Mouse (Mus musculus) kidney, postnatal 36 days (tissue): ENCODE measurements around the gene Brpf3.

Experiments
- DNase-seq, 2 experiments: peaks; one replicate each; pipeline ENCODE4 v3.0.0; 2021 to 2022; ENCODE audit warnings: mixed read lengths in 2 of 2

Brpf3 gene

DNA sequence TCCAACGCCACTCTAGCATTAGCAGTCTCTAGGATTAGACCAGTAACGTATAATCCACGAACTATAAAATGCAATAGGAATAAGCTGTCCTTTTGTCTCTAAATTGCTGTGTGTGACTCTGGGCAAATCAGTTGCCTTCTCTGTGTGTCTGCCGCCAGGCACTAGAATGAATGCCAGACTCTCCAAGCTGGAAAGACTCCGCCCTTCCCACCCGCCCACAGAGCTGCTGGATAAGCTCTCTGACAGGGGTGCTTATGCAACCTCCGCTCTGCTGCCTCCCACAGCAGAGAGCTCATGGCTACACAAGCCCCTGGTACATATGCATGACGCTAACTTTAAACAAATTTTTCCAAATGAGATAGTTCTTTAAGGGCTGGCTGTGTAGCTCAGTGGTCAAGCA lies 74.4 kb downstream of the Brpf3 start:
- DNase-seq: peak; percentile 62 to 65

DNA sequence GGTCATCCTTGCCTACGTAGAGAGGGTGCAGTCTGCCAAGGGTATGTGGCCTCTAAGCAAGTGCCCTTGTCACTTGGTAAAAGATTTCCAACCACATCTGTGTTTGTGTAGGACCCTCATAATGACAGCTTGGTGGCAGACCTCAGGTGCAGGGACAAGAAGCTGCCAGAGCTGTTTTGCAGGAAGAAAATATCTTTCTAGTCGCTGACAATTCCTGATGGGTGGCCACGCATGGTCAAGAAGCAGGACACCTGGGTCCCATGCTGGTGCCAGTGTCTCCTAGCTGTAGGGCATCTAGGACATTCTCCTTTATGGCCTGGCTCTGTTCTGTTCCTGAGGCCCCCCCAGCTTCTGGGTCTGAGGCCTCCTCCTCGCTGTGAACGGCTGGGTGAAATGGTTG lies 75.4 kb downstream of the Brpf3 start:
- no peak for DNase-seq

DNA sequence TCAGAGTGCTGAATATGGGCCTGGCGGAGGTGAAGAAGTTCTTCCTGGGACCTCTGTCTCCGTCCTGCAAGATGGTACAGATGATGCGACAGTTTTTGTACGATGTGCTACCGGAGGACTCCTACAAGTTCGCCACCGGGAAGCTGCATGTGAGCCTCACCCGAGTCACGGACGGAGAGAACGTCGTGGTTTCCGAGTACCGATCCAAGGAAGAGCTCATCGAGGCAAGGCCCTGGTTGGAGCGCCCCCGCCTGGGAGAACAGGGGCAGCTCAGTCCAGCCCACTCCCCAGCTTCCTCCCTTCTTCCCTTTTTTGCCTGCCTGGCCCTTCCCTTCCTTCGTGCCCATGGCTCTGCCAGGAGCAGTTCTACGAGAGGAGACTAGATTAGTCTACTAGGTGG lies 75.9 kb downstream of the Brpf3 start:
- peak in 1 of 2 experiments; percentile 22 for DNase-seq

DNA sequence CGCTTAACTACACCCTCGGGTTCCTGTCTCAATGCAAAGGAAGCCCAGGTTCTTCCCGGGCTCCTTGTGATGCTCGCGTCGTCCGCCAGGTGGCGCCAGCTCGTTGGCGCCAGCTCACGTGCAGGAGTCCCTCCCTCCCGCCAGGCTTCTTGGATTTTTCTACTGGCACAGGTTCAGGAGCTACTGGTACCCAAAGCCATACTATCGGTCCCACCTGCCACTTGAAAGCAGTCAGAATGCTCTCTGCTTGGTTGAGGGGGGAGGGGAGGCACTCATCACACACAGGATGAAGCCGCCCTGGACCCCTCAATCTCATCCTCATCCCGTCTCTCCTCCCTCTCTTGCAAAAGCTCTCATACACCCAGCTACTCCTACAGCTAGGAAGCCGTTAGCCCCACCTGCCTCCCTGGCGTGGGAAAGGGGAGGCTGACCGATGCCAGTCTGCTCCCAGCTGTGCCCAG lies 79.1 kb downstream of the Brpf3 start:
- peak; percentile 70 to 86 for DNase-seq

DNA sequence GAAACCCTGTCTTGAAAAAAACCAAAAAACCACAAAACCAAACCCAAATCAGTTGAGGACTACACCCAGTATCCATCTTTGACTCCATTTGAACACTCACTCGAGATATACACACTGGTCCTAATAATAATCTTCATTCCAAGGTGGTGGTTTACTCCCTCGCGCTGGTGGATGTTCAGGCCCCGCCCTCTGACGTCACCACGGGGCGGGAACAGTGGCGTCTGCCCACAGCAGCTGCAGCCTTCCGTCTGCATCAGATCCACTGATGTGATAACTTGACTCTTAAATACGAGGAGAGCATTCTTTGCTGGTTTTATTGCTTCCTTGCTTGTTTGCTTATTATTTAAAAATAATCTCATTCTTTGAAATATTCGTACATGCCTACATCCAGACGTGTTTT lies 81.4 kb downstream of the Brpf3 start:
- DNase-seq: peak; percentile 52 to 89

DNA sequence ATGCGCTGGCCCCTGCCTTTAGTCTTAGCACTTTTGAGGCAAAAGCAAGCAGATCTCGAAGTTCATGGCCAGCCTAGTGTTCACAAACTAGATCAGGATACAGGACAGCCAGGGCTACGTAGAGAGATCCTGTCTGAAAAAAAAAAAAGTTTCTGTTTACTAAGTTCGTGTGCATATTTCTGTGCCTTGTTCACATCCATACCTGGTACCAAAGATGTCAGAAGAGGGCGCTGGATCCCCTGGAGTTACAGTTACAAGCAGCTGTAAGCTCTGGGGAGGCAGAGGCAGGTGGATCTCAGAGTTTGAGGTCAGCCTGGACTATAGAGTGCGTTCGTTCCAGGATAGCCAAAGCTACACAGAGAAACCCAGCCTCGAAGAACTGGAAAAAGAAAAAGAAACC lies 81.9 kb downstream of the Brpf3 start:
- peak in 1 of 2 experiments; percentile 43 for DNase-seq

DNA sequence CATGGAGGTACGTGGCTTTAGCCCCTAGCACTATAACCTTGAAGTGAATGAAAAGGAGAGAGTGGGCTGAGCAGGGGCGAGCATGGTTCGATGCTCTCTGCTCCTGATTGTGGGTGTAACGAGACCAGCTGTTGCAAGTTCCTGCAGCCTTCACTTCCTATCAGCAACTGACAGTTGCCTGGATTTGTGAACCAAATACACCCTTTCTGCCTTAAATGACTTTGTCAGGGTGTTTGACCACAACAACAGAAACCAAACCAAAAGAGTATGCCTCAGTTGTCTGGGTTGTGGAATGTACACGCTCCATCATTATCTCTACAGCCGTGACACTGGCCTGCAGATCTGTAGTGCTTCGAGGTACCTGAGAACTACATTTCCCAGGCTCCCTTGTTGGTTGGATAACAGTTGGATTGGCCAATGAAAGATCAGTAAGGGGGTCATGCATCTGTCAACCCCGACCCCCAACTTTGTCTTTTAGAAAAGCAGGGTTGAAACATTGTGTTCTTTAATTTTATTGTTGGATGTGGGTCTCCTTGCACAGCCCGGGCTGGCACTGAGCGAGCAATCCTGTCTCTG lies 83.1 kb downstream of the Brpf3 start:
- peak in 1 of 2 experiments; percentile 14 for DNase-seq

DNA sequence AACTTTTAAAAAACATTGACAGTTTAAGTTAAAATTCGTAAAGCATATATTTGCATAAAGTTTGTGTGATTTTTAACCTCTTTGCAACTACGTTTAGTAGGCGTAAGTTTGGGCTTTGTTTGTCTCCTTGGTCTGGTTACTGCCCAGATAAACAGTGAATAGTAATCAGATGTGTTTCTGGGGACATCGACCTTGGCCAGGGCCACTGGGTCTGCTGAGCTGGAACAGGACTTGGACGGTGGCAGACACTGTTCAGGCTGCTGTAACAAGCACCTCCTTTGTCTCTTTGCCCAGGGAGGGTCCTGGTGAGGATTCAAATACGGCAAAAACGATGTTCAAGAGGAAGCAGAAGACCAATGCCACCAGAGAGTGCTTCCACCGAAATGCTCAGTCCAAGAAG lies 84.3 kb downstream of the Brpf3 start:
- peak in 1 of 2 experiments; percentile 15 for DNase-seq

DNA sequence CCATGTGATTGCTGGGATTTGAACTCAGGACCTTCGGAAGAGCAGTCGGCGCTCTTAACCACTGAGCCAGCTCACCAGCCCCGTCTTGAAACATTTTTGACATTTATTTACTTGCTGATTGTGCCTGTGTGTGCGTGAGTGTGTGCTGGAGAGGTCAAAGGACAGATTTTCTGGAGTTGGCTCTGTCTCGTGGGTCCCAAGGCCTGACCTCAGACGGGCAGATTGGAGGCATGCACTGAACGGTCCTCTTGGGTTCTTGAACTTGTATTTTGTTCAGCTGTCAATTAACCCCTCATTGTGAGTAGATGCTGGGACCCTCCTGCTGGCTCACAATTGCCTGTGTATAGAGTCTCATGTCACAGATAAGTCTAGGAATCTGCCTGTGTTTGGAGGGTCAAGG lies 85.4 kb downstream of the Brpf3 start:
- no peak for DNase-seq
